Mouse (Mus musculus) B cell, adult 62 days (primary cell): Measurements from ENCODE around the gene 7530416G11Rik. TPM values are rescaled to one million over a fixed set of nuclear protein-coding genes. Genes with fewer than 3 reads are reported as not detected.

ENCODE experiments used
- total RNA-seq: library from RNA; stranded (reverse); gene quantifications from 4 replicates; pipeline ENCODE4 v1.2.4, GENCODE M21; 2023

Gene 7530416G11Rik
- total RNA-seq = not detected in 4 replicates

DNA sequence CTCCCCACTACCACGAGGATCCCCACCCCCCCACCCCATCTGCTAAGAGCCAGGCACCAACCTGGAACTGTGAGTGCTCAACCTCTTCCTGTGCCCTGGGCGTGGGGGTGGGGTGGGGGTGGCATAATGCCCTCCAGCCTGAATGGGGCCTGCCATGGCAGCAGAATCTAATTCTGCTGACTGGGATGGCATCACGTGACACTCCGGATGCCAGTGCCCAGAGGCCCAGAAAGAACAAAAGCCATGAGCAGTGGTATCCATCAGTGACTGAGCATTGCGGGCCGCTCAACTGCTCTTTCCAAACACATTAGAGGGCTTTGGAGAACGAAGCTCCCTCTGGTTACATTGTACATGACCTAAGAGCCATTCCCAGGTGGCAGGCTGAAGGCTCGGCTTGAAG lies at the start of gene 7530416G11Rik:
7530416G11Rik (minus strand) TSS at position 101 of the 400 bp plus-strand sequence.

Other genes with a start within 250 kb of the 7530416G11Rik start
- gene Atxn10, start 167.0 kb downstream of the 7530416G11Rik start, total RNA-seq = 44.1 to 51.0 TPM (median 46.6 TPM) in 4 replicates
- gene Wnt7b, start 79.2 kb upstream of the 7530416G11Rik start, total RNA-seq = not detected in 4 replicates
- 0.15 to 0.34 TPM in 2 of 4 replicates, not detected in the others for gene Ppara, start 231.8 kb upstream of the 7530416G11Rik start, total RNA-seq